Mouse (Mus musculus) neutrophil, adult 5-6 weeks (primary cell): ENCODE results near the gene Icam4. TPM values are rescaled to one million over a fixed set of nuclear protein-coding genes. Genes with fewer than 3 reads are reported as not detected.

Experiments used
- ATAC-seq: fragments of 151-379, 151-347 bp; 2 replicates; pipeline ENCODE4 v1.8.0; 2017; ENCODE audit warnings: mild to moderate bottlenecking, moderate TSS enrichment; ENCODE audit not compliant: insufficient number of reproducible peaks, poor library complexity, low FRiP score, severe bottlenecking; ENCODE audit errors: extremely low read depth
- total RNA-seq: library from RNA; stranded (forward); fragments of 200-1000 nt; gene quantifications from 2 replicates; pipeline ENCODE4 v1.2.3, GENCODE M21; 2017

Gene Icam4
- total RNA-seq, 1 experiment from 2014 or later = not detected

GRCm38 (mm10) chr9:21074173-21074572 lies 45.0 kb downstream of the Icam4 start:
- no peak for ATAC-seq

DNA sequence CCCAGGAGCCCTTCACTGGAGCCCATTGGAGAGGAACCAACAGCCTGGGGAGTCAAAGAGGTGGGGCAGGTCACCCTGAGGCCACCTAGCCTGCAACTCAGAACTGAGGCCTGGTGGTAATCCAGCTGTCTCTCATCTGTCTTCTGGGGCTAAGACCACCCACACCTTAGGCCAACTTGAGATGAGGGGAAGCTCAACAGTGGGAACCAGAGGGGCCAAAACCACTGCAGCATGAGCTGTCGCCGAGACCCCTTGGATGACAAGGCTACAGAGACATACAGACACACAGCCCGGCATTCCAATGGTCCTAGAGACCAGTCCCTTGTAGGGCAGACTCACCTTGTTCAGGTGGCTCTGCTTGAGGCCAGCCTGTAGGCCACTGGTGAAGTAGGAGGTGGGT lies 46.5 kb downstream of the Icam4 start:
- ATAC-seq = no peak

Other genes starting within 250 kb of the Icam4 start
- 1.5 and 2.2 TPM in 2 replicates for gene Col5a3, start 214.3 kb upstream of the Icam4 start, total RNA-seq
- not detected in 2 replicates for gene Rdh8, start 210.9 kb upstream of the Icam4 start, total RNA-seq
- gene A230050P20Rik, start 160.7 kb upstream of the Icam4 start, total RNA-seq = 21.3 and 23.1 TPM in 2 replicates
- gene Angptl6, start 149.6 kb upstream of the Icam4 start, total RNA-seq = 0.25 and 0.70 TPM in 2 replicates
- gene Ppan, start 141.2 kb upstream of the Icam4 start, total RNA-seq = 42.1 and 48.9 TPM in 2 replicates
- 91.0 and 92.9 TPM in 2 replicates for gene Eif3g, start 130.8 kb upstream of the Icam4 start, total RNA-seq
- 58.3 and 60.4 TPM in 2 replicates for gene Dnmt1, start 69.5 kb upstream of the Icam4 start, total RNA-seq
- gene S1pr2, start 52.6 kb upstream of the Icam4 start, total RNA-seq = 0.98 and 1.3 TPM in 2 replicates
- gene Mrpl4, start 26.6 kb upstream of the Icam4 start, total RNA-seq = 26.6 and 30.0 TPM in 2 replicates
- 34.6 and 36.9 TPM in 2 replicates for gene Icam1, start 13.4 kb upstream of the Icam4 start, total RNA-seq
- gene Icam5, start 2.7 kb downstream of the Icam4 start, total RNA-seq = 0.12 TPM in 1 of 2 replicates, not detected in the other
- not detected in 2 replicates for gene Zglp1, start 37.7 kb downstream of the Icam4 start, total RNA-seq
- gene Gm49373, start 43.7 kb downstream of the Icam4 start, total RNA-seq = 0.23 and 0.25 TPM in 2 replicates
- gene Fdx1l, start 44.2 kb downstream of the Icam4 start, total RNA-seq = 11.1 and 15.7 TPM in 2 replicates
- 4.7 TPM in 2 replicates for gene Gm38431, start 62.6 kb downstream of the Icam4 start, total RNA-seq
- 15.0 and 15.4 TPM in 2 replicates for gene Raver1, start 62.6 kb downstream of the Icam4 start, total RNA-seq
- gene Tyk2, start 101.9 kb downstream of the Icam4 start, total RNA-seq = 30.4 and 32.4 TPM in 2 replicates
- 117 and 133 TPM in 2 replicates for gene Cdc37, start 120.6 kb downstream of the Icam4 start, total RNA-seq
- gene Pde4a, start 136.3 kb downstream of the Icam4 start, total RNA-seq = 1.5 and 2.6 TPM in 2 replicates
- gene Keap1, start 210.0 kb downstream of the Icam4 start, total RNA-seq = 25.0 and 29.5 TPM in 2 replicates
- gene S1pr5, start 219.1 kb downstream of the Icam4 start, total RNA-seq = 4.7 and 5.9 TPM in 2 replicates
- gene Atg4d, start 235.9 kb downstream of the Icam4 start, total RNA-seq = 18.3 and 31.7 TPM in 2 replicates